Mouse (Mus musculus) liver, embryonic 11.5 days (tissue): Measurements from ENCODE around the gene Prl8a8. TPM values are rescaled to one million over a fixed set of nuclear protein-coding genes. Genes with fewer than 3 reads are reported as not detected.

Experiments used
- ATAC-seq: fragments of 200-750 bp; cut with Nextera tagmentation; replicated peaks from 2 replicates; pipeline ENCODE4 v1.8.0; 2017; ENCODE audit warnings: moderate number of reproducible peaks, mild to moderate bottlenecking, moderate TSS enrichment, moderate library complexity; ENCODE audit not compliant: low FRiP score
- DNase-seq: peaks from one replicate; pipeline ENCODE4 v3.0.0-alpha.2; 2017; ENCODE audit warnings: low spot score
- H3K27ac ChIP-seq: fragments of 300-500 bp; sonication (generic); 2 replicates; pipeline ENCODE4 v1.5.1; 2014; ENCODE audit warnings: mild to moderate bottlenecking, low read depth, low read length, control low read depth
- H3K27me3 ChIP-seq: fragments of 300-500 bp; sonication (generic); replicated peaks from 2 replicates; pipeline ENCODE4 v1.6.1; 2014; ENCODE audit warnings: low read length, mixed read lengths; ENCODE audit not compliant: control insufficient read depth, insufficient read depth
- H3K36me3 ChIP-seq: fragments of 300-500 bp; sonication (generic); 2 replicates; pipeline ENCODE4 v1.6.1; 2014; ENCODE audit warnings: mild to moderate bottlenecking, low read length, moderate library complexity, mixed read lengths; ENCODE audit not compliant: control insufficient read depth, insufficient read depth
- H3K4me1 ChIP-seq: fragments of 300-500 bp; sonication (generic); replicated peaks from 2 replicates; pipeline ENCODE4 v1.6.1; 2014; ENCODE audit warnings: low read length, mixed read lengths; ENCODE audit not compliant: control insufficient read depth, insufficient read depth
- H3K4me2 ChIP-seq: fragments of 300-500 bp; sonication (generic); 2 replicates; pipeline ENCODE4 v1.6.1; 2014; ENCODE audit warnings: mild to moderate bottlenecking, control low read depth, moderate library complexity
- H3K4me3 ChIP-seq: fragments of 300-500 bp; sonication (generic); 2 replicates; pipeline ENCODE4 v1.5.1; 2014; ENCODE audit warnings: low read depth, low read length, control low read depth
- H3K9ac ChIP-seq: fragments of 300-500 bp; sonication (generic); 2 replicates; pipeline ENCODE4 v1.6.1; 2014; ENCODE audit warnings: low read depth, low read length, control low read depth
- H3K9me3 ChIP-seq: fragments of 300-500 bp; sonication (generic); 2 replicates; pipeline ENCODE4 v1.6.1; 2016; ENCODE audit warnings: low read length, inconsistent platforms, mixed read lengths; ENCODE audit not compliant: control insufficient read depth
- WGBS: fragments of 180-500 bp; shearing (Covaris S2); extraction: QIAGEN DNeasy Blood & Tissue Kit; methylation state at CpG from one replicate; pipeline ENCODE4 v1.1.7; 2014; 5-methylcytosine and 5-hydroxymethylcytosine counted together
- polyA plus RNA-seq: library from polyadenylated mRNA; unstranded; fragments of >200 nt; fragmentation: Nextera tagmentation; extraction: Ambion mirVana; gene quantifications from 2 replicates; pipeline ENCODE4 v1.2.1, GENCODE M21; 2014

Gene Prl8a8
- not detected in 2 replicates for polyA plus RNA-seq

GRCm38 (mm10) chr13:27513117-27513516 lies at the start of gene Prl8a8:
Gene Prl8a8 (minus strand): TSS chr13:27513217.
- no peak for ATAC-seq
- H3K36me3 ChIP-seq = no peaks in the 10 kb centered on the region
- 81% methylated on average over 4 of the region's 4 CpGs for WGBS
- no peak within 1 kb of the TSS for H3K27ac ChIP-seq
- no peak within 1 kb of the TSS for H3K4me2 ChIP-seq
- H3K9ac ChIP-seq = no peak within 1 kb of the TSS
- no peak for DNase-seq
- no peaks in the 10 kb centered on the region for H3K4me1 ChIP-seq
- no peaks in the 10 kb centered on the region for H3K27me3 ChIP-seq
- H3K9me3 ChIP-seq = no peaks in the 10 kb centered on the region
- no peak within 1 kb of the TSS for H3K4me3 ChIP-seq

- H3K9me3 ChIP-seq = no peaks in the 10 kb centered on the region
- no peaks in the 10 kb centered on the region for H3K4me1 ChIP-seq
- H3K4me2 ChIP-seq = no peak overlapping the region
- ATAC-seq (no peak), DNase-seq (no peak)
- H3K9ac ChIP-seq = no peak overlapping the region
- H3K36me3 ChIP-seq = no peaks in the 10 kb centered on the region
- H3K27ac ChIP-seq = no peak overlapping the region
- H3K4me3 ChIP-seq = no peak overlapping the region
- no peaks in the 10 kb centered on the region for H3K27me3 ChIP-seq
Observed at GRCm38 (mm10) chr13:27553336-27553735, 40.3 kb upstream of the Prl8a8 start.

GRCm38 (mm10) chr13:27523156-27523555 lies 10.1 kb upstream of the Prl8a8 start:
- H3K27ac ChIP-seq = no peak overlapping the region
- H3K4me1 ChIP-seq = no peaks in the 10 kb centered on the region
- no peak overlapping the region for H3K4me3 ChIP-seq
- H3K9ac ChIP-seq = no peak overlapping the region
- H3K36me3 ChIP-seq = no peaks in the 10 kb centered on the region
- DNase-seq (no peak), ATAC-seq (no peak)
- H3K27me3 ChIP-seq = no peaks in the 10 kb centered on the region
- H3K4me2 ChIP-seq = no peak overlapping the region
- WGBS = 69% methylated on average over 4 of the region's 4 CpGs
- H3K9me3 ChIP-seq = no peaks in the 10 kb centered on the region

- no peak overlapping the region for H3K27ac ChIP-seq
- ATAC-seq = no peak
- H3K9me3 ChIP-seq = no peaks in the 10 kb centered on the region
- H3K4me3 ChIP-seq = no peak overlapping the region
- H3K4me2 ChIP-seq = no peak overlapping the region
- 78% methylated on average over 1 of the region's 1 CpGs for WGBS
- H3K27me3 ChIP-seq = no peaks in the 10 kb centered on the region
- H3K9ac ChIP-seq = no peak overlapping the region
- no peaks in the 10 kb centered on the region for H3K36me3 ChIP-seq
- H3K4me1 ChIP-seq = no peaks in the 10 kb centered on the region
- no peak for DNase-seq
Observed at GRCm38 (mm10) chr13:27507645-27508044, 5.4 kb downstream of the Prl8a8 start.

Other genes with a start within 250 kb of the Prl8a8 start
- gene Prl6a1, start 200.6 kb downstream of the Prl8a8 start, polyA plus RNA-seq = not detected in 2 replicates
- gene Prl8a2, start 167.5 kb downstream of the Prl8a8 start, polyA plus RNA-seq = not detected in 2 replicates
- gene Prl2b1, start 122.4 kb downstream of the Prl8a8 start, polyA plus RNA-seq = not detected in 2 replicates
- not detected in 2 replicates for gene Prl8a6, start 74.5 kb downstream of the Prl8a8 start, polyA plus RNA-seq
- not detected in 2 replicates for gene Prl8a9, start 51.4 kb upstream of the Prl8a8 start, polyA plus RNA-seq
- not detected in 2 replicates for gene Prl8a1, start 69.0 kb upstream of the Prl8a8 start, polyA plus RNA-seq
- not detected in 2 replicates for gene Prl7b1, start 97.4 kb upstream of the Prl8a8 start, polyA plus RNA-seq
- not detected in 2 replicates for gene Prl7a1, start 129.3 kb upstream of the Prl8a8 start, polyA plus RNA-seq
- gene Prl7a2, start 154.8 kb upstream of the Prl8a8 start, polyA plus RNA-seq = not detected in 2 replicates
- not detected in 2 replicates for gene Prl7d1, start 203.5 kb upstream of the Prl8a8 start, polyA plus RNA-seq